Mouse (Mus musculus) midbrain, embryonic 11.5 days (tissue): ENCODE measurements around the gene Nr2f2. TPM values are rescaled to one million over a fixed set of nuclear protein-coding genes. Genes with fewer than 3 reads are reported as not detected.
A peak's percentile ranks its signal among the peaks of the same experiment; 100 is the strongest.

ENCODE experiments used
- ATAC-seq: fragments of 200-750 bp; cut with Nextera tagmentation; 2 replicates; pipeline ENCODE4 v1.8.0; 2017; ENCODE audit warnings: moderate TSS enrichment, moderate library complexity; ENCODE audit not compliant: low FRiP score
- DNase-seq: peaks from one replicate; pipeline ENCODE4 v3.0.0; 2015; ENCODE audit warnings: low spot score; ENCODE audit errors: missing footprints
- H3K27ac ChIP-seq: fragments of 300-500 bp; sonication (generic); 2 replicates; pipeline ENCODE4 v1.5.1; 2014; ENCODE audit warnings: low read depth, low read length
- H3K27me3 ChIP-seq: fragments of 300-500 bp; sonication (generic); 2 replicates; pipeline ENCODE4 v1.6.1; 2014; ENCODE audit warnings: mild to moderate bottlenecking, low read length, moderate library complexity, mixed read lengths; ENCODE audit not compliant: control insufficient read depth, insufficient read depth
- H3K36me3 ChIP-seq: fragments of 300-500 bp; sonication (generic); 2 replicates; pipeline ENCODE4 v1.6.1; 2014; ENCODE audit warnings: mild to moderate bottlenecking, low read length, moderate library complexity, mixed read lengths; ENCODE audit not compliant: control insufficient read depth, insufficient read depth
- H3K4me1 ChIP-seq: fragments of 300-500 bp; sonication (generic); 2 replicates; pipeline ENCODE4 v1.6.1; 2014; ENCODE audit warnings: low read length; ENCODE audit not compliant: control insufficient read depth, insufficient read depth
- H3K4me2 ChIP-seq: fragments of 300-500 bp; sonication (generic); 2 replicates; pipeline ENCODE4 v1.6.1; 2014; ENCODE audit warnings: mild to moderate bottlenecking, moderate library complexity
- H3K4me3 ChIP-seq: fragments of 300-500 bp; sonication (generic); 2 replicates; pipeline ENCODE4 v1.5.1; 2014; ENCODE audit warnings: low read depth, low read length
- H3K9ac ChIP-seq: fragments of 300-500 bp; sonication (generic); 2 replicates; pipeline ENCODE4 v1.6.1; 2014; ENCODE audit warnings: low read length
- H3K9me3 ChIP-seq: fragments of 300-500 bp; sonication (generic); 2 replicates; pipeline ENCODE4 v1.6.1; 2016; ENCODE audit warnings: low read length; ENCODE audit not compliant: control insufficient read depth
- WGBS: fragments of 180-500 bp; shearing (Covaris S2); extraction: QIAGEN DNeasy Blood & Tissue Kit; methylation state at CpG from one replicate; pipeline ENCODE4 v1.1.7; 2014; 5-methylcytosine and 5-hydroxymethylcytosine counted together
- polyA plus RNA-seq: library from polyadenylated mRNA; unstranded; fragments of >200 nt; fragmentation: Nextera tagmentation; extraction: Ambion mirVana; gene quantifications from 2 replicates; pipeline ENCODE4 v1.2.1, GENCODE M21; 2014

Nr2f2 gene
- polyA plus RNA-seq, 1 experiment from 2014 or later: 114 TPM

GRCm38 (mm10) chr7:70356691-70357515, 9.6 kb downstream of the Nr2f2 start:
- H3K36me3 ChIP-seq: no peaks in the 10 kb centered on the region; the same call in 1 of the 2 replicates
- ATAC-seq: no peak
- peaks cover 33% of the 10 kb centered on the region for H3K27me3 ChIP-seq

GRCm38 (mm10) chr7:70355691-70356568, 10.6 kb downstream of the Nr2f2 start:
- Histone ChIP-seq H3K36me3 (no peaks in the 10 kb centered on the region; the same call in 1 of the 2 replicates), H3K9me3 (no peaks in the 10 kb centered on the region), H3K4me1 (peaks cover 5% of the 10 kb centered on the region; the same call in 1 of the 2 replicates), H3K9ac (peak overlapping the region; percentile 98), H3K27ac (peak overlapping the region; percentile 69), H3K4me3 (peak overlapping the region; percentile 91), H3K27me3 (peaks cover 33% of the 10 kb centered on the region), H3K4me2 (peak overlapping the region; percentile 72)
- 15% methylated on average over 5 of the region's 5 CpGs for WGBS
- ATAC-seq (no peak), DNase-seq (no peak)

More at GRCm38 (mm10) chr7:70356691-70357515, 9.6 kb downstream of the Nr2f2 start:
- no peaks in the 10 kb centered on the region for H3K9me3 ChIP-seq
- no peak for DNase-seq
- H3K27ac ChIP-seq: peak overlapping the region; percentile 99
- WGBS: 23% methylated on average over 3 of the region's 3 CpGs
- peak overlapping the region; percentile 98 for H3K9ac ChIP-seq
- peaks cover 5% of the 10 kb centered on the region; the same call in 1 of the 2 replicates for H3K4me1 ChIP-seq
- H3K4me3 ChIP-seq: peak overlapping the region; percentile 91
- peak overlapping the region; percentile 72 for H3K4me2 ChIP-seq

- Histone ChIP-seq H3K4me1 (peaks cover 5% of the 10 kb centered on the region; the same call in 1 of the 2 replicates), H3K9me3 (no peaks in the 10 kb centered on the region), H3K9ac (peak overlapping the region; percentile 98), H3K4me2 (peak overlapping the region; percentile 72), H3K36me3 (no peaks in the 10 kb centered on the region; the same call in 1 of the 2 replicates), H3K4me3 (peak overlapping the region; percentile 91), H3K27ac (peak overlapping the region; percentile 75; the same call in 1 of the 2 replicates), H3K27me3 (peaks cover 33% of the 10 kb centered on the region)
- DNase-seq (no peak), ATAC-seq (no peak)
- 6% methylated on average over 2 of the region's 2 CpGs for WGBS
These were observed 11.2 kb downstream of the Nr2f2 start for GRCm38 (mm10) chr7:70355357-70355620.

- WGBS: 5% methylated on average over 14 of the region's 14 CpGs
These were observed 11.8 kb downstream of the Nr2f2 start for GRCm38 (mm10) chr7:70354606-70355356.

GRCm38 (mm10) chr7:70353151-70353550, 13.4 kb downstream of the Nr2f2 start:
- H3K4me1 ChIP-seq: peaks cover 16% of the 10 kb centered on the region
- H3K9ac ChIP-seq: peak overlapping the region; percentile 71
- H3K36me3 ChIP-seq: no peaks in the 10 kb centered on the region; the same call in 1 of the 2 replicates
- H3K4me3 ChIP-seq: peak overlapping the region; percentile 64
- peak overlapping the region; percentile 77 for H3K4me2 ChIP-seq
- DNase-seq (no peak), ATAC-seq (no peak)
- H3K27ac ChIP-seq: peak overlapping the region; percentile 61
- WGBS: 4% methylated on average over 4 of the region's 4 CpGs
- H3K9me3 ChIP-seq: no peaks in the 10 kb centered on the region
- peaks cover 46% of the 10 kb centered on the region for H3K27me3 ChIP-seq

More at GRCm38 (mm10) chr7:70354606-70355356, 11.8 kb downstream of the Nr2f2 start:
- Histone ChIP-seq H3K4me3 (peak overlapping the region; percentile 91), H3K27ac (peak overlapping the region; percentile 75), H3K9ac (peak overlapping the region; percentile 98), H3K36me3 (no peaks in the 10 kb centered on the region; the same call in 1 of the 2 replicates), H3K27me3 (peaks cover 36% of the 10 kb centered on the region), H3K4me2 (peak overlapping the region; percentile 72), H3K9me3 (no peaks in the 10 kb centered on the region), H3K4me1 (peaks cover 5% of the 10 kb centered on the region; the same call in 1 of the 2 replicates)
- DNase-seq (no peak), ATAC-seq (no peak)

GRCm38 (mm10) chr7:70352617-70353016, 13.9 kb downstream of the Nr2f2 start:
- peaks cover 20% of the 10 kb centered on the region for H3K4me1 ChIP-seq
- H3K27ac ChIP-seq: peak overlapping the region; percentile 98
- peak overlapping the region; percentile 77 for H3K4me2 ChIP-seq
- 5% methylated on average over 3 of the region's 3 CpGs for WGBS
- no peaks in the 10 kb centered on the region; the same call in 1 of the 2 replicates for H3K36me3 ChIP-seq
- peak overlapping the region; percentile 87 for H3K9ac ChIP-seq
- DNase-seq (no peak), ATAC-seq (no peak)
- H3K9me3 ChIP-seq: no peaks in the 10 kb centered on the region
- H3K4me3 ChIP-seq: peak overlapping the region; percentile 64
- peaks cover 46% of the 10 kb centered on the region for H3K27me3 ChIP-seq

- 0% methylated on average over 1 of the region's 1 CpGs for WGBS
- H3K27me3 ChIP-seq: peaks cover 45% of the 10 kb centered on the region
- H3K36me3 ChIP-seq: no peaks in the 10 kb centered on the region
- no peak for ATAC-seq
- DNase-seq: no peak
- H3K4me2 ChIP-seq: peak overlapping the region; percentile 77
- peaks cover 25% of the 10 kb centered on the region for H3K4me1 ChIP-seq
- peak overlapping the region; percentile 64 for H3K4me3 ChIP-seq
- no peaks in the 10 kb centered on the region for H3K9me3 ChIP-seq
- peak overlapping the region; percentile 98 for H3K27ac ChIP-seq
- H3K9ac ChIP-seq: peak overlapping the region; percentile 87
These were observed 14.5 kb downstream of the Nr2f2 start for GRCm38 (mm10) chr7:70351981-70352560.
